Mouse (Mus musculus): ENCODE results near the gene Frmd4b.

DNA sequence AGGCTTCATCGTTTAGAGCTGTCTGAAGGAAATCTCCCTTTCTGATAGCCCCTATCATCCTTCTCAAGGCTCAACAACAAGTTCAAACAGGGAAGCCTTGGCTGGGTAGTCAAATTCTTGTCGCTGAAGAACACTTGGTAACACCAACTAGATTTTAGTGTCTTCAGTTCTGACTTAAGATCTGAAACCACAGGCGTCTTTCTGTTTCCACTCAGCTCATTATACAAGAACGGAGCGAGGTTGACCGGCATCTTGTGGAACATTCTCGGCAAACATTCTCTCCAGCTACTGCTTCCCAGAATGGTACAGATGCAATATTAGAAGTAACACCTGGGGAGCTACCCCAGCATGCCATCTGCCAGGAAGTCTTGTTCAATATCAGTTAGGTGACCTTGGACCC is 28.3 kb downstream of the Frmd4b start:
- no peak for TF ChIP-seq CTCF (IDR thresholded peaks at IDR 0.05; ENCODE audit: borderline replicate concordance, insufficient read depth, low read depth, low read length)
- TF ChIP-seq POLR2A (IDR thresholded peaks at IDR 0.05; ENCODE audit: borderline replicate concordance, insufficient read depth, low read length) = no peak

All from cerebellum, adult 2 months (tissue).